ENCODE assay signal across 8 mouse cellular contexts in genomic region chr3:79568629-79569350, GRCm38 (mm10). TPM values are rescaled to one million over a fixed set of nuclear protein-coding genes. Genes with fewer than 3 reads are reported as not detected.
DNase-seq lines count a peak whose midpoint lies in the region; ATAC-seq and TF ChIP-seq lines count a peak whose summit lies in the region.

No protein-coding gene starts in this region.

- H3K4me2 ChIP-seq in kidney, postnatal 0 days (ENCODE audit: low read length), result peak overlapping the region; percentile 89
- H3K4me2 ChIP-seq in hindbrain, postnatal 0 days (ENCODE audit: low read depth, low read length), result peak overlapping the region; percentile 95; the same call in 1 of the 2 replicates
- H3K4me2 ChIP-seq in myocyte (ENCODE audit: low read depth), result peak overlapping the region; percentile 83

- no peak for TF ChIP-seq POLR2A in bone marrow macrophage, adult 2 months (IDR thresholded peaks at IDR 0.05; ENCODE audit: borderline replicate concordance, low read depth, low read length)
- TF ChIP-seq POLR2A in myocyte (IDR thresholded peaks at IDR 0.05; ENCODE audit: insufficient read length, low read depth), result no peak

- no peaks in the 10 kb centered on the region for H3K27me3 ChIP-seq in kidney, postnatal 0 days (ENCODE audit: insufficient read depth, low read length)
- H3K27me3 ChIP-seq in hindbrain, postnatal 0 days (ENCODE audit: insufficient read depth, low read length), result no peaks in the 10 kb centered on the region
- no peaks in the 10 kb centered on the region for H3K27me3 ChIP-seq in myocyte (ENCODE audit: control insufficient read depth, insufficient read depth, insufficient read length)

- H3K79me2 ChIP-seq in myocyte (ENCODE audit: control insufficient read depth, insufficient read depth), result peaks cover 28% of the 10 kb centered on the region

- H3K9ac ChIP-seq in kidney, postnatal 0 days (ENCODE audit: low read depth, low read length), result no peak overlapping the region
- H3K9ac ChIP-seq in hindbrain, postnatal 0 days (replicated peaks; ENCODE audit: low read length), result no peak overlapping the region

- H3ac ChIP-seq in myocyte (ENCODE audit: control insufficient read depth, insufficient read length), result no peak overlapping the region

- no peaks in the 10 kb centered on the region for H3K36me3 ChIP-seq in kidney, postnatal 0 days (ENCODE audit: insufficient read depth, low read length)
- H3K36me3 ChIP-seq in hindbrain, postnatal 0 days (ENCODE audit: insufficient read depth, low read length), result no peaks in the 10 kb centered on the region
- H3K36me3 ChIP-seq in myocyte (ENCODE audit: control insufficient read depth, insufficient read depth), result no peaks in the 10 kb centered on the region

- ATAC-seq in kidney, postnatal 0 days (replicated peaks; ENCODE audit: low FRiP score, low read depth), result no peak
- ATAC-seq in hindbrain, postnatal 0 days, result no peak

- TF ChIP-seq CTCF in kidney, postnatal 0 days (IDR thresholded peaks at IDR 0.05; ENCODE audit: low read depth), result no peak; the same call in 1 of the 2 replicates
- TF ChIP-seq CTCF in bone marrow macrophage, adult 2 months (IDR thresholded peaks at IDR 0.05; ENCODE audit: low read depth, low read length), result no peak
- TF ChIP-seq CTCF in hindbrain, postnatal 0 days (IDR thresholded peaks at IDR 0.05; ENCODE audit: low read depth), result peak; percentile 29; the same call in 1 of the 2 replicates

- DNase-seq in kidney, postnatal 0 days (ENCODE audit: low spot score), result no peak
- DNase-seq in kidney, adult 9 months, result no peak
- DNase-seq in hindbrain, postnatal 0 days (ENCODE audit: low spot score), result no peak
- no peak for DNase-seq in adrenal gland, postnatal 4 days (ENCODE audit: low spot score in 2 of 2)
- DNase-seq in adrenal gland, adult 2 months, result no peak
- no peak for DNase-seq in right cerebral cortex, postnatal 14 days

- WGBS in kidney, postnatal 0 days, result 85% methylated on average over 16 of the region's 16 CpGs
- 81% methylated on average over 16 of the region's 16 CpGs for WGBS in hindbrain, postnatal 0 days

- H3K4me1 ChIP-seq in kidney, postnatal 0 days (replicated peaks; ENCODE audit: insufficient read depth, low read length), result peaks cover 6% of the 10 kb centered on the region; the same call in 1 of the 2 replicates
- H3K4me1 ChIP-seq in bone marrow macrophage, adult 2 months (ENCODE audit: control insufficient read depth, insufficient read depth, low read length), result peaks cover 19% of the 10 kb centered on the region
- H3K4me1 ChIP-seq in hindbrain, postnatal 0 days (ENCODE audit: insufficient read depth, low read length), result no peaks in the 10 kb centered on the region

- no peak overlapping the region for H3K4me3 ChIP-seq in kidney, postnatal 0 days (replicated peaks; ENCODE audit: low read depth, low read length)
- H3K4me3 ChIP-seq in bone marrow macrophage, adult 2 months (ENCODE audit: insufficient read depth, low read length), result no peak overlapping the region
- peak overlapping the region; percentile 79; the same call in 1 of the 2 replicates for H3K4me3 ChIP-seq in hindbrain, postnatal 0 days (ENCODE audit: low read length)
- H3K4me3 ChIP-seq in myocyte, result peak overlapping the region; percentile 58

- no peaks in the 10 kb centered on the region for H3K9me3 ChIP-seq in kidney, postnatal 0 days (replicated peaks; ENCODE audit: low read length)
- no peaks in the 10 kb centered on the region for H3K9me3 ChIP-seq in hindbrain, postnatal 0 days (ENCODE audit: low read length)

- H3K27ac ChIP-seq in kidney, postnatal 0 days, result peak overlapping the region; percentile 87; the same call in 1 of the 2 replicates
- H3K27ac ChIP-seq in bone marrow macrophage, adult 2 months (ENCODE audit: insufficient read depth, low read depth, low read length), result peak overlapping the region; percentile 78
- H3K27ac ChIP-seq in hindbrain, postnatal 0 days, result no peak overlapping the region

TF ChIP-seq in myocyte, 11 proteins besides CTCF, POLR2A, EP300 and RAD21:
- TF ChIP-seq POLR2AphosphoS2 (IDR thresholded peaks at IDR 0.05; ENCODE audit: insufficient read length, low read depth) (no peak), REST (IDR thresholded peaks at IDR 0.05; ENCODE audit: insufficient read depth, insufficient read length) (no peak), USF1 (IDR thresholded peaks at IDR 0.05; ENCODE audit: low read depth) (no peak), SRF (IDR thresholded peaks at IDR 0.05; ENCODE audit: control insufficient read depth, insufficient read length, low read depth) (no peak), MAX (IDR thresholded peaks at IDR 0.05; ENCODE audit: low read depth) (no peak), TCF3 (IDR thresholded peaks at IDR 0.05; ENCODE audit: insufficient read length, low read depth) (no peak), MYOG (IDR thresholded peaks at IDR 0.05; ENCODE audit: control insufficient read depth in 1 of 3, insufficient read depth in 1 of 3, insufficient read length in 2 of 3, low read depth in 2 of 3) (no peak), MYOD1 (IDR thresholded peaks at IDR 0.05; ENCODE audit: control insufficient read depth in 1 of 3, insufficient read length in 2 of 3, low read depth in 2 of 3) (no peak), E2F4 (IDR thresholded peaks at IDR 0.05; ENCODE audit: insufficient read depth) (no peak), TCF12 (IDR thresholded peaks at IDR 0.05; ENCODE audit: insufficient read depth, poor library complexity, severe bottlenecking) (no peak), CEBPB (IDR thresholded peaks at IDR 0.05; ENCODE audit: insufficient read depth, poor library complexity, severe bottlenecking) (no peak)
TF ChIP-seq in myocyte: peak in this region for 0.

RNA-seq across cellular contexts. Expression of gene Fnip2, which starts 1.2 kb away (rescaled TPM):
- 4.3 and 4.4 TPM in 2 replicates for polyA plus RNA-seq in kidney, postnatal 0 days (2015; fragmentation: Nextera tagmentation; extraction: Ambion mirVana)
- 125 and 135 TPM in 2 replicates for polyA plus RNA-seq in bone marrow macrophage, adult 2 months (2012; ENCODE audit: insufficient read depth, insufficient read length, missing spikeins)
- total RNA-seq in hindbrain, postnatal 0 days (2014; rRNA removed), result 21.3 and 22.4 TPM in 2 replicates
- 3.5 and 4.6 TPM in 2 replicates for polyA plus RNA-seq in hindbrain, postnatal 0 days (2015; fragmentation: Nextera tagmentation; extraction: Ambion mirVana)
- polyA plus RNA-seq in myocyte (2012; fragmentation: generic; extraction: Trizol), result 2.5 TPM
- total RNA-seq in adrenal gland, postnatal 4 days (2021), result 10 to 100 TPM; 11.9 to 16.0 TPM
- 1 to 10 TPM; 7.4 to 8.5 TPM for total RNA-seq in adrenal gland, adult 2 months (2021)
- 1.2 and 1.9 TPM in 2 replicates for polyA plus RNA-seq in adrenal gland, adult 2 months (2012; rRNA removed)

RNA-seq across cellular contexts. Expression of gene Ppid, which starts 22.4 kb away (rescaled TPM):
- polyA plus RNA-seq in kidney, postnatal 0 days (2015; fragmentation: Nextera tagmentation; extraction: Ambion mirVana), result 85.6 and 93.8 TPM in 2 replicates
- polyA plus RNA-seq in bone marrow macrophage, adult 2 months (2012; ENCODE audit: insufficient read depth, insufficient read length, missing spikeins), result 34.9 and 45.8 TPM in 2 replicates
- total RNA-seq in hindbrain, postnatal 0 days (2014; rRNA removed), result 37.6 and 44.0 TPM in 2 replicates
- polyA plus RNA-seq in hindbrain, postnatal 0 days (2015; fragmentation: Nextera tagmentation; extraction: Ambion mirVana), result 115 and 117 TPM in 2 replicates
- polyA plus RNA-seq in myocyte (2012; fragmentation: generic; extraction: Trizol), result 32.1 TPM
- total RNA-seq in adrenal gland, postnatal 4 days (2021), result 10 to 100 TPM; 50.3 to 56.2 TPM
- total RNA-seq in adrenal gland, adult 2 months (2021), result 10 to 100 TPM; 51.4 to 53.4 TPM
- polyA plus RNA-seq in adrenal gland, adult 2 months (2012; rRNA removed), result 3.7 and 4.8 TPM in 2 replicates

Comparison
In these comparisons a context has a peak if more than half of its experiments do, and no peak if none do; other contexts are left out.
1. H3K4me3 ChIP-seq: peak in hindbrain, postnatal 0 days (single experiment) and myocyte (single experiment); none in kidney, postnatal 0 days (single experiment) and bone marrow macrophage, adult 2 months (single experiment).
2. RNA of gene Fnip2, which starts 1.2 kb away (polyA plus RNA-seq): 125 to 135 TPM in bone marrow macrophage, adult 2 months; 3.5 to 4.6 TPM in hindbrain, postnatal 0 days, 4.3 to 4.4 TPM in kidney, postnatal 0 days, 2.5 TPM in myocyte (single experiment) and 1.2 to 1.9 TPM in adrenal gland, adult 2 months; every median in the first group is over 10 times any median in the second.
3. Peak in every context shown above with its lines, with median percentiles within 50 percentile points of each other: H3K4me2 ChIP-seq.